ENCODE assay signal across 15 mouse cellular contexts in genomic region chr2:9885217-9885770, GRCm38 (mm10). TPM values are rescaled to one million over a fixed set of nuclear protein-coding genes. Genes with fewer than 3 reads are reported as not detected.
DNase-seq lines count a peak whose midpoint lies in the region; ATAC-seq lines count a peak whose summit lies in the region.
"Had no signal": no experiment of that assay in that cellular context is flagged by ENCODE, and none has a peak within 500 bp of the region (broad histone marks: within the 10 kb centered on the region; RNA-seq: fewer than 3 reads in every experiment).

No protein-coding gene starts in this region.

- H3K27ac ChIP-seq in kidney, embryonic 14.5 days (ENCODE audit: low read depth, low read length) = peak overlapping the region; percentile 88; the same call in 1 of the 2 replicates
- no peak overlapping the region for H3K27ac ChIP-seq in embryonic facial prominence, embryonic 10.5 days (replicated peaks)
- peak overlapping the region; percentile 32; the same call in 1 of the 2 replicates for H3K27ac ChIP-seq in hindbrain, embryonic 15.5 days (replicated peaks)
- peak overlapping the region; percentile 81 for H3K27ac ChIP-seq in midbrain, embryonic 15.5 days
- H3K27ac ChIP-seq: heart, embryonic 13.5 days; layer of hippocampus, adult 2 months; lung, embryonic 15.5 days; neural tube, embryonic 12.5 days had no signal

- WGBS in kidney, embryonic 14.5 days = 5% methylated on average over 14 of the region's 14 CpGs
- WGBS in embryonic facial prominence, embryonic 10.5 days = 2% methylated on average over 14 of the region's 14 CpGs
- 3% methylated on average over 14 of the region's 14 CpGs for WGBS in hindbrain, embryonic 15.5 days
- 2% methylated on average over 14 of the region's 14 CpGs for WGBS in midbrain, embryonic 15.5 days

- H3K4me3 ChIP-seq in kidney, embryonic 14.5 days (ENCODE audit: low read length) = peak overlapping the region; percentile 42
- 0 out of 2 replicates have a peak overlapping the region, but pooled peaks have one; percentile 11 for H3K4me3 ChIP-seq in embryonic facial prominence, embryonic 10.5 days
- peak overlapping the region; percentile 28 for H3K4me3 ChIP-seq in hindbrain, embryonic 15.5 days
- peak overlapping the region; percentile 43 for H3K4me3 ChIP-seq in midbrain, embryonic 15.5 days
- H3K4me3 ChIP-seq: erythroblast, embryonic 14.5 days; layer of hippocampus, adult 2 months; lung, embryonic 15.5 days; neural tube, embryonic 12.5 days had no signal

- H3K4me2 ChIP-seq in kidney, embryonic 14.5 days (replicated peaks; ENCODE audit: low read depth, low read length) = peak overlapping the region; percentile 91
- H3K4me2 ChIP-seq in hindbrain, embryonic 15.5 days = peak overlapping the region; percentile 27
- peak overlapping the region; percentile 67 for H3K4me2 ChIP-seq in midbrain, embryonic 15.5 days
- H3K4me2 ChIP-seq: heart, embryonic 13.5 days; liver, embryonic 11.5 days; lung, embryonic 15.5 days; neural tube, embryonic 12.5 days had no signal

- no peaks in the 10 kb centered on the region for H3K36me3 ChIP-seq in kidney, embryonic 14.5 days (ENCODE audit: control insufficient read depth, insufficient read depth, low read length)
- H3K36me3 ChIP-seq in embryonic facial prominence, embryonic 10.5 days (replicated peaks) = no peaks in the 10 kb centered on the region
- H3K36me3 ChIP-seq in hindbrain, embryonic 15.5 days = no peaks in the 10 kb centered on the region
- H3K36me3 ChIP-seq in midbrain, embryonic 15.5 days (replicated peaks) = no peaks in the 10 kb centered on the region
- H3K36me3 ChIP-seq: heart, embryonic 13.5 days; lung, embryonic 15.5 days; neural tube, embryonic 12.5 days had no signal

- ATAC-seq in kidney, embryonic 14.5 days (ENCODE audit: low FRiP score, low TSS enrichment) = no peak
- ATAC-seq in hindbrain, embryonic 15.5 days (ENCODE audit: low FRiP score, low read depth) = no peak
- ATAC-seq in midbrain, embryonic 15.5 days (replicated peaks) = no peak
- ATAC-seq: activated CD4-positive, CD25-positive, alpha-beta regulatory T cell, adult 4 months had no signal

- H3K9ac ChIP-seq in kidney, embryonic 14.5 days (ENCODE audit: low read depth, low read length) = peak overlapping the region; percentile 67
- H3K9ac ChIP-seq in hindbrain, embryonic 15.5 days = no peak overlapping the region
- peak overlapping the region; percentile 38 for H3K9ac ChIP-seq in midbrain, embryonic 15.5 days
- H3K9ac ChIP-seq: heart, embryonic 13.5 days; lung, embryonic 15.5 days; neural tube, embryonic 12.5 days had no signal

- peaks cover 11% of the 10 kb centered on the region; the same call in 1 of the 2 replicates for H3K4me1 ChIP-seq in kidney, embryonic 14.5 days (ENCODE audit: control insufficient read depth, insufficient read depth, low read length)
- H3K4me1 ChIP-seq in embryonic facial prominence, embryonic 10.5 days = peaks cover 64% of the 10 kb centered on the region
- H3K4me1 ChIP-seq in hindbrain, embryonic 15.5 days (replicated peaks) = peaks cover 25% of the 10 kb centered on the region
- H3K4me1 ChIP-seq in midbrain, embryonic 15.5 days = peaks cover 23% of the 10 kb centered on the region

- no peaks in the 10 kb centered on the region for H3K9me3 ChIP-seq in kidney, embryonic 14.5 days (ENCODE audit: control insufficient read depth, low read length)
- H3K9me3 ChIP-seq in embryonic facial prominence, embryonic 10.5 days = no peaks in the 10 kb centered on the region
- H3K9me3 ChIP-seq in hindbrain, embryonic 15.5 days = no peaks in the 10 kb centered on the region
- no peaks in the 10 kb centered on the region for H3K9me3 ChIP-seq in midbrain, embryonic 15.5 days
- H3K9me3 ChIP-seq: heart, embryonic 13.5 days; lung, embryonic 15.5 days; neural tube, embryonic 12.5 days had no signal

- peaks cover 84% of the 10 kb centered on the region for H3K27me3 ChIP-seq in kidney, embryonic 14.5 days (ENCODE audit: control insufficient read depth, insufficient read depth, low read length)
- H3K27me3 ChIP-seq in embryonic facial prominence, embryonic 10.5 days (replicated peaks; ENCODE audit: low read depth, poor library complexity, severe bottlenecking) = peaks cover 100% of the 10 kb centered on the region
- H3K27me3 ChIP-seq in hindbrain, embryonic 15.5 days = peaks cover 59% of the 10 kb centered on the region
- H3K27me3 ChIP-seq in midbrain, embryonic 15.5 days (replicated peaks) = peaks cover 52% of the 10 kb centered on the region

- DNase-seq in kidney, postnatal 14 days = no peak
- DNase-seq in embryonic facial prominence, embryonic 10.5 days (ENCODE audit: low spot score) = peak; percentile 43
- no peak for DNase-seq in urinary bladder, postnatal 4 days (ENCODE audit: low spot score in 2 of 2)
- DNase-seq in spleen, postnatal 36 days (ENCODE audit: low spot score in 2 of 2) = no peak

RNA-seq across cellular contexts. Expression of gene 9230102O04Rik, which starts 4.0 kb away (rescaled TPM):
- 5.0 and 6.4 TPM in 2 replicates for polyA plus RNA-seq in kidney, embryonic 14.5 days (2014; fragmentation: Nextera tagmentation; extraction: Ambion mirVana)
- 0.82 TPM in 1 of 2 replicates, not detected in the other for polyA plus RNA-seq in embryonic facial prominence, embryonic 10.5 days (2016; fragmentation: Nextera tagmentation; extraction: Ambion mirVana)
- 0.69 and 1.2 TPM in 2 replicates for polyA plus RNA-seq in hindbrain, embryonic 15.5 days (2015; fragmentation: Nextera tagmentation; extraction: Ambion mirVana)
- 4.0 and 4.8 TPM in 2 replicates for polyA plus RNA-seq in midbrain, embryonic 15.5 days (2015; fragmentation: Nextera tagmentation; extraction: Ambion mirVana)
- polyA plus RNA-seq: erythroblast, embryonic 14.5 days; heart, embryonic 13.5 days; liver, embryonic 11.5 days; lung, embryonic 15.5 days; spleen, adult 2 months had no signal

RNA-seq across cellular contexts. Expression of gene 4930412O13Rik, which starts 4.2 kb away (rescaled TPM):
- 3.7 and 4.4 TPM in 2 replicates for polyA plus RNA-seq in kidney, embryonic 14.5 days (2014; fragmentation: Nextera tagmentation; extraction: Ambion mirVana)
- 2.3 TPM in 2 replicates for polyA plus RNA-seq in embryonic facial prominence, embryonic 10.5 days (2016; fragmentation: Nextera tagmentation; extraction: Ambion mirVana)
- polyA plus RNA-seq in hindbrain, embryonic 15.5 days (2015; fragmentation: Nextera tagmentation; extraction: Ambion mirVana) = 0.45 and 0.48 TPM in 2 replicates
- polyA plus RNA-seq in midbrain, embryonic 15.5 days (2015; fragmentation: Nextera tagmentation; extraction: Ambion mirVana) = 1.3 and 2.2 TPM in 2 replicates
- polyA plus RNA-seq: erythroblast, embryonic 14.5 days; liver, embryonic 11.5 days; lung, embryonic 15.5 days; spleen, adult 2 months had no signal

RNA-seq across cellular contexts. Expression of gene Gata3, which starts 4.5 kb away (rescaled TPM):
- 59.7 and 87.4 TPM in 2 replicates for polyA plus RNA-seq in kidney, embryonic 14.5 days (2014; fragmentation: Nextera tagmentation; extraction: Ambion mirVana)
- polyA plus RNA-seq in embryonic facial prominence, embryonic 10.5 days (2016; fragmentation: Nextera tagmentation; extraction: Ambion mirVana) = 24.5 and 29.1 TPM in 2 replicates
- 28.8 and 32.3 TPM in 2 replicates for polyA plus RNA-seq in hindbrain, embryonic 15.5 days (2015; fragmentation: Nextera tagmentation; extraction: Ambion mirVana)
- 99.1 and 116 TPM in 2 replicates for polyA plus RNA-seq in midbrain, embryonic 15.5 days (2015; fragmentation: Nextera tagmentation; extraction: Ambion mirVana)

Comparison
In these comparisons a context has a peak if more than half of its experiments do, and no peak if none do; other contexts are left out.
1. H3K4me2 ChIP-seq: peak in every context shown above with its lines; median percentile 91 in kidney, embryonic 14.5 days; 67 in midbrain, embryonic 15.5 days; 27 in hindbrain, embryonic 15.5 days.